Mouse (Mus musculus) neural tube, embryonic 13.5 days (tissue): Measurements from ENCODE around the gene Fam222a. TPM values are rescaled to one million over a fixed set of nuclear protein-coding genes. Genes with fewer than 3 reads are reported as not detected.

Experiments
- ATAC-seq: fragments of 200-750 bp; cut with Nextera tagmentation; 2 replicates; pipeline ENCODE4 v1.8.0; 2017; ENCODE audit warnings: low read depth, mild to moderate bottlenecking, moderate TSS enrichment, moderate library complexity
- H3K27ac ChIP-seq: fragments of 300-500 bp; sonication (generic); replicated peaks from 2 replicates; pipeline ENCODE4 v1.5.1; 2015; ENCODE audit warnings: moderate library complexity, mild to moderate bottlenecking, inconsistent platforms
- H3K27me3 ChIP-seq: fragments of 300-500 bp; sonication (generic); 2 replicates; pipeline ENCODE4 v1.6.1; 2015; ENCODE audit warnings: mild to moderate bottlenecking, inconsistent platforms
- H3K36me3 ChIP-seq: fragments of 300-500 bp; sonication (generic); 2 replicates; pipeline ENCODE4 v1.6.1; 2015; ENCODE audit warnings: mild to moderate bottlenecking, inconsistent platforms
- H3K4me1 ChIP-seq: fragments of 300-500 bp; sonication (generic); replicated peaks from 2 replicates; pipeline ENCODE4 v1.6.1; 2015; ENCODE audit warnings: inconsistent platforms
- H3K4me2 ChIP-seq: fragments of 300-500 bp; sonication (generic); 2 replicates; pipeline ENCODE4 v1.6.1; 2015; ENCODE audit warnings: inconsistent platforms, mild to moderate bottlenecking, moderate library complexity
- H3K4me3 ChIP-seq: fragments of 300-500 bp; sonication (generic); 2 replicates; pipeline ENCODE4 v1.5.1; 2015; ENCODE audit warnings: mild to moderate bottlenecking, inconsistent platforms
- H3K9ac ChIP-seq: fragments of 300-500 bp; sonication (generic); 2 replicates; pipeline ENCODE4 v1.6.1; 2015; ENCODE audit warnings: moderate library complexity, mild to moderate bottlenecking, inconsistent platforms
- H3K9me3 ChIP-seq: fragments of 300-500 bp; sonication (generic); 2 replicates; pipeline ENCODE4 v1.6.1; 2016; ENCODE audit warnings: inconsistent platforms
- WGBS: fragments of 180-500 bp; shearing (Covaris S2); methylation state at CpG from one replicate; pipeline ENCODE4 v1.1.7; 2015; 5-methylcytosine and 5-hydroxymethylcytosine counted together
- polyA plus RNA-seq: library from polyadenylated mRNA; unstranded; fragments of >200 nt; fragmentation: Nextera tagmentation; extraction: Ambion mirVana; gene quantifications from 2 replicates; pipeline ENCODE4 v1.2.1, GENCODE M21; 2015

The Fam222a gene
- polyA plus RNA-seq, 1 experiment from 2014 or later, result 6.8 TPM

DNA sequence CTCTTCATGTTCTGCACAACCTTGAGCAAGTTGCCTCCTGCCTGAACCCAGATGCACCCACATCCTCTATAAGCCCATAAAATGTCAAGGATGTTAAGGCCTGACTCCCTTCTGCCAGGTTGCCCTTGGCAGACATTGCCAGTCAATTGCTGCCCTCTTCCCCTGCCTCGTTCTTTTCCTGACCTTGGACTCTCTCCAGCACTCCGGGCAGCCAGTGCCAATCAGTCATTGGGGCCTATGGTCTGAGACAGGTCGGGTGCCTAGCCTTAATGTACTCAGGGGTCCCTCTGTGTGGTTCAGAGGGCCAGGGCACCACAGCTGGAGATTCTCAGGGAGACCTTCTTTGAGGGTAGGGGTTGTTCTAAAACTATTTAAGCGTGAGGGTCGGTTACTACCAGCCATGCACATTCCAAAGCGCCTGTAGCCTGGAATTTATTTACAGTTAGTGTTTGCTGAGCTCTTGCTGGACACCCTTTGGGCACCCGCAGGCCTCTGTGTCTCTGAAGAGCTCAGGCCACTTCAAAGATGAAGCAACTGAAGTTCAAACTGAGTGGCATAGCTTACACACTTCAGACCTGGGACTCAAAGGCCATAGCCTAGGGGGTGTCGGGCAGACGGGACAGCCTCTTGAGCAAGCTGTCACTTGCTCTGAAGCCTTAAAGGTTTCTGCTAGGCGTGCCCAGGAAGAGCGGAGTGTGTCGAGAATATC, 6.3 kb downstream of the Fam222a start:
- Histone ChIP-seq H3K36me3 (no peaks in the 10 kb centered on the region), H3K9me3 (no peaks in the 10 kb centered on the region), H3K9ac (peak overlapping the region; percentile 76; the same call in 1 of the 2 replicates), H3K4me3 (no peak overlapping the region), H3K27ac (peak overlapping the region; percentile 74), H3K4me2 (peak overlapping the region; percentile 72), H3K27me3 (no peaks in the 10 kb centered on the region), H3K4me1 (peaks cover 98% of the 10 kb centered on the region)
- ATAC-seq, result no peak
- 54% methylated on average over 12 of the region's 12 CpGs for WGBS

DNA sequence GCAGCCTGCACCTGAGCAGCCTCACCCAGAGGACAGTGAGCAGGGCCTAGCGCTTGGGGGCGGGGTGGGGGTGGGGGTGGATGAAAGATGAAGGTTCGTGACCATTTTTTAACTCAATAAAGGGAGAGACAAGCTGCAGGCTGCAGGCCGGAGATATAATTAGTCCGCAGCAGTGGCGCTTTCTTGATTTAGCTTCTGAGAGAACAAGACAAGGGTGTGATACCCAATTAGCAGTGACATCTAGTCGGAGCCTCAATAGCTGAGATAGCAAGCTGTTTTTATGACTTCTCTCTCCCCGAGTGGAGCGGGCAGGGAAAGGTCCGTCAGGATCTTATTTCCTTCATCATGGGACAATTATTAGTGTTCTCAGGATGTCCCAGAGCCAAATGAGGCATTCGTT, 7.2 kb downstream of the Fam222a start:
- WGBS, result 15% methylated on average over 11 of the region's 11 CpGs
- no peaks in the 10 kb centered on the region for H3K9me3 ChIP-seq
- H3K4me2 ChIP-seq, result peak overlapping the region; percentile 72
- peaks cover 98% of the 10 kb centered on the region for H3K4me1 ChIP-seq
- H3K27ac ChIP-seq, result peak overlapping the region; percentile 74
- ATAC-seq, result no peak
- H3K27me3 ChIP-seq, result no peaks in the 10 kb centered on the region
- H3K36me3 ChIP-seq, result no peaks in the 10 kb centered on the region
- H3K9ac ChIP-seq, result peak overlapping the region; percentile 61
- peak overlapping the region; percentile 13 for H3K4me3 ChIP-seq

DNA sequence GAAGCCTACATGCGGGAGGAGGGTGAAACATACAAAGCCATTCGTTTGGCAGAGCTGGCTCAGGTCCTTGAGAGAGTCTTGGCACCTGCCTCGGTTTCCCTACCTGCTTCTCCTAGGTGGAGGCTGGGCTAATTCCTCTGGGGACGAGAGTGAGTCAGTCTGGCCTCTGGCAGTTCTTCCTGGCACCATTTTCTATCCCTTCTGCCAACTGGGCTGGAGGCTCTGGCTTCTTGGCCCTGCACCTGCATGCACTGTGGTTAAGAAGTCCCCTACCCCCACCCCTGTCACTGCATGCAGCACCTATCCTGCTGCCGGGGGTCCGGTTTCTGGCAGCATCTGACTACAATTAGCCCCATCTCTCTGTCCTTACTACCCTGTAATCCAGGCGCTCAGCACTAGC, 7.7 kb downstream of the Fam222a start:
- ATAC-seq, result no peak
- Histone ChIP-seq H3K9me3 (no peaks in the 10 kb centered on the region), H3K9ac (peak overlapping the region; percentile 61), H3K4me2 (peak overlapping the region; percentile 72), H3K27ac (peak overlapping the region; percentile 74), H3K36me3 (no peaks in the 10 kb centered on the region), H3K4me3 (peak overlapping the region; percentile 13), H3K27me3 (no peaks in the 10 kb centered on the region), H3K4me1 (peaks cover 97% of the 10 kb centered on the region)
- WGBS, result 62% methylated on average over 7 of the region's 7 CpGs

DNA sequence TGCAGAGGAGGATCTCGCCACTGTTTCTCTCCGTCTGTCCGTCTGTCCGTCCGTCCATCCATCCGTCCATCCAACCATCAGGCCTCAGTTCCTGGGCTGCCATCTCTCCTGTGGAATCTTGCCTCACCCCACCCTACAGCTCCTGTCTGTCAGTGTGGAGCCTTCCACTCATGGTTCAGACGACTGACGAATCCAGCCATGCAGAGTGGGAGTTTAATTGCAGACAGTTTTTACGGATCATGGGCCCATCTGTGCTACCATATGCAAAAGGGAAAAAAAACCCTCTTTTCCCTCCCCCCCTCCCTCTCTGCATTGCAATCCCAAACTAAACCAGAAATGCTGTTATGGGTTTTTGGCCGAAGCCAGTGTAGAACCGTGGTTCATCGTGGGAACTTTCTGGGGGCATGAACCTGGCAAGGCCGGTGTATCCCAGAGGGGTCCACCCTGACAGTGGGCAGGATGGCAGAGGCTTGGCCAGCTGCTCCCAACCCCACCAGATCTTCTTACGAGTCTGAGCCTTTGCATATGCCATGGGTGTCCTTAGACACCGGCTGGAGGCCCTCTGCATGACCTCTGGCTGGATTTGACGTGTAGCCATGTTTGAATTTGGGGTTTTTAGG, 8.3 kb downstream of the Fam222a start:
- 64% methylated on average over 16 of the region's 16 CpGs for WGBS
- Histone ChIP-seq H3K4me1 (peaks cover 95% of the 10 kb centered on the region), H3K9ac (no peak overlapping the region), H3K36me3 (no peaks in the 10 kb centered on the region), H3K27ac (peak overlapping the region; percentile 74), H3K4me2 (peak overlapping the region; percentile 72), H3K4me3 (no peak overlapping the region), H3K27me3 (no peaks in the 10 kb centered on the region), H3K9me3 (no peaks in the 10 kb centered on the region)
- no peak for ATAC-seq

DNA sequence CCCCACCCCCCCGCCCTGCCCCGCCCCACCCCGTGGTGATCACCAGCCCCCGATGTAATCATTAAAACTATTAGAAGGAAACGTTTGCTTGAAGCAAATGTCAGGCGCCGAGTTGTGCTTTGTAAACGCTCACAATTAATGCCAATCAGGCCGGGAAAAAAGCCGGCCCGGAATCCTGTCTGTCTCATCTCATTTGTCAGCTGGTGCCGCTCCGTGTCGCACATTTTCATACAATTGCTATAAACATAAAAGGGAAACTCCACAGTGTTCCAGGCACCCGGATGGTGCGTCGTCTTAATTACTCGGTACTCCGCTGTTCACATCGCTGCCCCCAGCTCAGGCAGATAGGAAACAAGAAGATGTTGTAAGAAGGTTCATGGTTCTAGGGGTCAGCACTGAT, 10.5 kb downstream of the Fam222a start:
- H3K36me3 ChIP-seq, result no peaks in the 10 kb centered on the region
- no peaks in the 10 kb centered on the region for H3K9me3 ChIP-seq
- H3K27me3 ChIP-seq, result no peaks in the 10 kb centered on the region
- H3K4me2 ChIP-seq, result no peak overlapping the region
- no peak for ATAC-seq
- H3K27ac ChIP-seq, result peak overlapping the region; percentile 52
- no peak overlapping the region for H3K4me3 ChIP-seq
- H3K9ac ChIP-seq, result peak overlapping the region; percentile 28; the same call in 1 of the 2 replicates
- WGBS, result 36% methylated on average over 20 of the region's 20 CpGs
- peaks cover 91% of the 10 kb centered on the region for H3K4me1 ChIP-seq

DNA sequence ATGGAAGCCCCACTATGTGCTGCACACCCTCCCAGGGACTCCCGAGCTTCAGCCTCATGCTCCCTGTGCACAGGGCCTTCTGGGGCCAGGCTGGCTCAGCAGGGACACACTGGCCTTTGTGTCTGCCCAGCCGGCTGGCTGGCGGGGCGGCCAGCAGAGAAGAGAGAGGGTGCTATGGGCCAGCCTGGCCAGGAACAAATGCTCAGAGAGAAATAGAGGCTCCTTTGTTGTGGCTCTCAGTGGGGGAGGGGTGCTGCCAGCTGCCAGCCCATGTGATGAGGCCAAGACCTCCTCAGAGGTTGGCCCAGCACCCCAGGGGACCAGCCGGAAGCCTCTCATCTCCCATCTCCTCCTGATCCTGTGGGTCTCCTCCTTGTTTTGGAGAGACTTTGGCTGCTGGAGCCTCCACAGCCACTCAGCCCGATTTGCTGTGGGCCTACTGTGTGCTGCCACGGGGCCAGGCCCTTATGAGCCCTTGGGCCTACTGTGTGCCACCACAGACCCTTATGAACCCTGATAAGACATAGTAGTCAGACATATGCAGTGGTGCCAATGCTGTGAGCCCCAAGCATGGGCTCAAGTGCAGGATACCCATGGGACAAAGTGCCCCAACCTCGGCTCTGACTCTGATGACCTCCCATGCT, 12.0 kb downstream of the Fam222a start:
- Histone ChIP-seq H3K27me3 (no peaks in the 10 kb centered on the region), H3K36me3 (no peaks in the 10 kb centered on the region), H3K9me3 (no peaks in the 10 kb centered on the region), H3K27ac (peak overlapping the region; percentile 57), H3K4me2 (no peak overlapping the region), H3K4me1 (peaks cover 91% of the 10 kb centered on the region), H3K9ac (no peak overlapping the region), H3K4me3 (no peak overlapping the region)
- peak; percentile 28; the same call in 1 of the 2 replicates for ATAC-seq
- WGBS, result 52% methylated on average over 8 of the region's 8 CpGs

DNA sequence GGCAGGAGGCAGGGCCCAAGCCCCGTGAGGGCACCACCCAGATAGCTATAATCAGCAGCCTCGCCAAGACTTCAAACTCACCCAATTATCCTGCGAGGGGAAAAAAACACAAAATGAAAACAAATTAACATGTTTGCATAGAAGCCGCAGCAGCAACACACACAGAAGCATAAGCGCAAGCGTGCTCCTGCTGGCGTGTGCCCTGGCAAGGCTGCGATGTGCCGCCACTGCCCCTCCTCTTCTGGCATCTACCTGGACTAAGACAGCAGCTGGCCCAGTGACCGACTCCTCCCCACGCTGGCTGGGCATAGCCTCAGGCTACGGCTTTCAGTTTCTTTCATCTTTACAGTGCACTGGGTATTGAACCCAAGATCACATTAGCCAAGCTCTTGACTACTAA, 13.7 kb downstream of the Fam222a start:
- Histone ChIP-seq H3K9ac (0 out of 2 replicates have a peak overlapping the region, but pooled peaks have one; percentile 32), H3K36me3 (no peaks in the 10 kb centered on the region), H3K4me3 (no peak overlapping the region), H3K27ac (peak overlapping the region; percentile 65), H3K4me2 (no peak overlapping the region), H3K27me3 (no peaks in the 10 kb centered on the region), H3K4me1 (peaks cover 91% of the 10 kb centered on the region), H3K9me3 (no peaks in the 10 kb centered on the region)
- no peak for ATAC-seq
- WGBS, result 54% methylated on average over 12 of the region's 12 CpGs

DNA sequence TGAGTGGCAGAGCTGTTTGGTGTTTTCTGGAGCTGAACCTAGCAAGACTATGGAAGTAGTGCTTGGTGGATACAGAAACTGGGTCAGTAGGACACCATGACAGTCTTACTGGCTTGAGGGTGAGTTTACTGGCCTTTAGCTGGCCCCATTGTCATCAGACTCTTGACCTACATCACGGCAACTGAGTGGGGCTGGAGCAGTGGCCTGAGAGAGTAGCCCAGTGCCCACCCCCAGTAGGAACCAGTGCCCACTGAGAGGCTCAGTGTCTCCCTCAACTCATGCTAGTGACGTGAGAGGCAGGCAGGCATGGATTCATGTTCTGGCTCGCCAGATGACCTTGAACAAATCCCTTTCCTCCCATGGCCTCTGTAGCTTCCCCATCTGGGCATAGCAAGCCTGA, 15.2 kb downstream of the Fam222a start:
- 70% methylated on average over 3 of the region's 3 CpGs for WGBS
- H3K4me3 ChIP-seq, result no peak overlapping the region
- no peaks in the 10 kb centered on the region for H3K36me3 ChIP-seq
- H3K4me2 ChIP-seq, result no peak overlapping the region
- no peaks in the 10 kb centered on the region for H3K27me3 ChIP-seq
- 0 out of 2 replicates have a peak overlapping the region, but pooled peaks have one; percentile 1 for H3K9ac ChIP-seq
- ATAC-seq, result no peak
- no peak overlapping the region for H3K27ac ChIP-seq
- no peaks in the 10 kb centered on the region for H3K9me3 ChIP-seq
- peaks cover 89% of the 10 kb centered on the region for H3K4me1 ChIP-seq

DNA sequence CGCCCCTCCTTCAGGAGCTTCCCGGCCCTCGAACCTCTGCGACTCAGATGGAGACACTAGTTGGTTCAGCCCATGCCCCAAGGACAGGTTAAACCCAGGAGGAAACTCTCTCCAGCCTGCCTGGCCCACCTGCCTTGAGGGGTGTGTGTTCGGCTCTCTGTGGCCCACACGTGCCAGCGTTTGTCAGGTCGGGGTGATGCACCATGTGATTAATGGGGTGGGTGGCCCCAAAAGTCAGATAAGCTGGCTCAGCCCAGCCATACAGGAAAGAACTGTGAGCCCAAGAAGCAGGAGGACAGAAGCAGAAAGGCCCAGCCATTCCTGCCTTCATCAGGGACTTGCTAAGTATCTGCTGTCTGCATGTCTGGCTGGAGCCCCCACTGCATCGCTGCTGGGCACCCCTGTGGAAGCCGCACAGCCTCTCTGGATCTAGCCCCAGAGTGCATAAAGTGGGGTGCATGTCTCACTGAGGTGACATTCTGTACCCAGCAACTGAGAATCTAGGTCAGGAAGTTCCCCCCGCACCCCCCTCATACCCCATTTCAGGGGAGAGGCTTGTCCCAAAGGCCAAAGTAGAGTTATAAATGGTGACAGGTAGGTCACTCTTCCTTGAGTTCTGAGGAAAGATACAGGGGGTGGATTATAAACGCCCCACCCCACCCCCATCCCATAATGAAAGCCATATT, 15.8 kb downstream of the Fam222a start:
- Histone ChIP-seq H3K4me3 (no peak overlapping the region), H3K9me3 (no peaks in the 10 kb centered on the region), H3K27me3 (no peaks in the 10 kb centered on the region), H3K4me2 (no peak overlapping the region), H3K9ac (0 out of 2 replicates have a peak overlapping the region, but pooled peaks have one; percentile 1), H3K27ac (peak overlapping the region; percentile 59), H3K36me3 (no peaks in the 10 kb centered on the region), H3K4me1 (peaks cover 89% of the 10 kb centered on the region)
- no peak for ATAC-seq
- WGBS, result 79% methylated on average over 12 of the region's 12 CpGs

DNA sequence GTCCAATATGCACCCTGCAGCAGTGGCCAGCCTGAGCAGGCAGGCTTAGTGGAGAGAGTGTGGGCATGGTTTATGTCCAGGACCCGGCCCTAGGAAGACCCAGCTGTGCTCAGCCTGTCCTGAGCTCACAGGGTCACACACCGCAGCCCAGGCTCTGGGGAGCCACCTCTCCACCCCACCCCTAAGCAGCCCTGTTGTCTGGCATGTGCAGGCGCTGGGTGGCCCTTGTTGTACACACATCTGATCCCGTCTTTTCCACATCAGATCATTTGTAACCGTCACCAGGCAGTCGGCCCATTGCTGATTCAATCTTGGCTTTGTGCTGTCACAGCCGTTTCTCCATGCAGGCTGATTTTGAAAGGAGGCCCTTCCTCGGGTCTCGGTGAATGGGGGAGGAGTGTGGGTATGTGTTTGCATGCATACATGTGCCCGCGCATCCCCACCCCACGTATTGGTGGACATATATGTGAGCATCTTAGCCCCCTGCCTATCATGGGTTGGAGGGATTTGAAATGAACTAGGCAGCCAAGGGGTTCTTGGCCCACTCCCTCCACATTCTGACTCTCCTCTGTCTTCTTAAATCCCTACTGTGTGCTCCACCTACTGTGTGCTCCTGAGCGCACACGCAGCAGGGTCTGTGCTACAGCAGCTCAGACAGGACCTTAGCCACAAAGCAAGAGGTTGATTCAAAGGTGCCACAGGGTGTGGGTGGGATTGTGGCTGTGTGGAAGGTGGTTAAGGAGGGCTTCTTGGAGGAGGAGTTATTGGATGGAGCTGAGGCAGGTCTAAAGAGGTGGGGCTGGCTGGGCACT, 16.7 kb downstream of the Fam222a start:
- Histone ChIP-seq H3K9ac (peak overlapping the region; percentile 52), H3K9me3 (no peaks in the 10 kb centered on the region)
- ATAC-seq, result no peak

DNA sequence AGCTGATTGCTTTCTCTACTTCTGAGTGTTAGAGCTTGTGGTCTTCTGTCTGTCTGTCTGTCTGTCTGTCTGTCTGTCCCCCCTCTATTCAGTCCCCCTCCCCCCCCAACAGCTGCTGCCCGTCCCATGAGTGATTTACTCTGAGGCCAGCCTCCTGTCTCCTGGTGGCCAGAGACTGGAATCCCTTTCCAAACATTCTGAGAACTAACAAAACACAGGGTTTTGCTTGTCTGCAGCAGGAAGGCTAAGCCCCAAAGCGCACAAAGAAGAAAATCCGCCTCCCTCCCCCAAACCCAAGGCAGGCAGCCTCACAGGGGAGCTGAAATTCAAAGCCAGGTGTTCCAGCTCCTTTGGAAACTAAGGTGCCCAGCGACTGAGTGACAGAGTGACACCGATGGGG, 17.9 kb downstream of the Fam222a start:
- no peak overlapping the region for H3K4me3 ChIP-seq
- H3K4me1 ChIP-seq, result peaks cover 94% of the 10 kb centered on the region
- peak overlapping the region; percentile 49 for H3K27ac ChIP-seq
- no peaks in the 10 kb centered on the region for H3K9me3 ChIP-seq
- peak overlapping the region; percentile 31; the same call in 1 of the 2 replicates for H3K9ac ChIP-seq
- ATAC-seq, result no peak
- 5% methylated on average over 5 of the region's 5 CpGs for WGBS
- H3K36me3 ChIP-seq, result no peaks in the 10 kb centered on the region
- no peak overlapping the region for H3K4me2 ChIP-seq
- H3K27me3 ChIP-seq, result no peaks in the 10 kb centered on the region

More for the DNA sequence above, 16.7 kb downstream of the Fam222a start:
- peaks cover 90% of the 10 kb centered on the region for H3K4me1 ChIP-seq
- H3K27ac ChIP-seq, result peak overlapping the region; percentile 59
- no peaks in the 10 kb centered on the region for H3K27me3 ChIP-seq
- no peak overlapping the region for H3K4me3 ChIP-seq
- H3K36me3 ChIP-seq, result no peaks in the 10 kb centered on the region
- 31% methylated on average over 14 of the region's 14 CpGs for WGBS
- no peak overlapping the region for H3K4me2 ChIP-seq
